Mouse (Mus musculus) cerebellum, postnatal 10 days (tissue): ENCODE data around the gene Il2rg.

Source experiments
- DNase-seq, 2 experiments: peaks; one replicate each; pipeline ENCODE4 v3.0.0; 2021; ENCODE audit warnings: mixed read lengths in 2 of 2

Gene Il2rg

DNA sequence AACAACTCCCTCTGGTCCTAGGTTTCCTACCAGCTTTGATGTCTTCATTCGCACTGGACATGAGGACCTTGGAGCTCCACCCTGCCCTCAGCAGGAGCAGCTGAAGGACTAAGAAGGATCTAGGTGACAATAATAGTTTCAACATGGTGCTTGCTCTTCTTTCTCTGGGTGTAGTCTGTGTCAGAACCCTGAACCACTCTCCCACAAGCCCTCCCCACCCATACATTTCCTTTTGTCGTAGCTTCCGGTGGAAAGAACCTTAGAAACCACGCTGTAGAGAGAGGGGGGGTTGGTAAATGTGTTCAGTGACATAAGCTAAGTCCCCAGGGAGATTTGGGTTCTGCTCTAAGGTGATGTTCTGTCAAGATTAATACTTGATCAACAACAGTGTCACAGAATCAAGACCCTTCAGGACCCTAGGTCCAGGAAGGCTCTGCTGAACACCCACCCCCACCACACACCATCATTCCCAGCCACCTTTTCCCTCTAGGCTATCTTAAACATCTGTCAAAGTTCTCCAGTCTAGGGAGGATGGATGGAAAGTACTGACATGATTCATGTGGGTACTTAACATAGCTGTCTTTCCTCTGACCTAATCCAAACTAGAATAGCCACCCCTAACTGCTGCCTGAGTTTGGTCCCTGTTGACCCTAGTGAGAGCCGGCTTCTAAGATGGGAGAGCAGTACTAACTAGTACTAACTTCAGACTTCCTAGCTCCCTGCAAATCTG lies at the start of gene Il2rg:
TSS of gene Il2rg (minus strand) at position 231 of the 730 bp plus-strand sequence.
- no peak for DNase-seq

DNA sequence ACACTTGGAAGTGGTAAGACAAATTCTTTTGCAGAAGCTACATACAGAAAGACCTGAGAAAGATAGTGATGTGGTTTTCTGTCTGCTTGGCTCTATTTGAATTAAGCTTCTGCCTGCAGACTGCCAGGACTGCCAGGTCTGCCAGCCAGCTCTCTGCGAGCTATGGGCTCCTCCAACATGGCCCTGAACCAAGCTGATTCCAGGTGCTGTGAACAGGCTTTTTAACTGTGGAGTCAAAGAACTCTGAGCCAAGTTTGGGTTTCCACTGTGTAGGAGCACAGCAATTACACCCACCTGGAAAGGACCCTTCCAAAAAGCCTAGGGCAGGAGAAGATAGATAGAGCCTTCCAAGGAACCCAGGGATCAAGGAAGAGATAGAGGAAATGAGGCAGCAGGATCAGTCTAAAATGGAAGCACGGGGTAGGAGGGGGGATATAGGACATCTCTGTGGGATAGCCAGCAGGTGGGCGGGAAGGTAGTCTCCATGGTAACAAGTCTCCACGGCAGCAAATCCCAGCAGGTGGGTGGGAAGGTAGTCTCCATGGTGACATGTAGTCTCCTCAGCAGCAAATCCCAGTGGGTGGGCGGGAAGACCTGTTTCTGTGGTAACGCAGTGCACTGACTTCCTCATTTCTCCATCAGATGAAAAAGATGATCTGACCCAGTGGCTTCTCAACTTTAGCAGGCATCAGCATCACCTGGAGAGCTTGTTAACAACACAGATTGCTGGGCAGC lies 45.7 kb upstream of the Il2rg start:
- peak; percentile 65 to 75 for DNase-seq

- DNase-seq = no peak
Observed at GRCm38 (mm10) chrX:101309299-101309698, 41.2 kb upstream of the Il2rg start.

- peak; percentile 75 to 80 for DNase-seq
Observed at GRCm38 (mm10) chrX:101304646-101305045, 36.6 kb upstream of the Il2rg start.

- peak in 1 of 2 experiments; percentile 37 for DNase-seq
Observed at GRCm38 (mm10) chrX:101301654-101302053, 33.6 kb upstream of the Il2rg start.

DNA sequence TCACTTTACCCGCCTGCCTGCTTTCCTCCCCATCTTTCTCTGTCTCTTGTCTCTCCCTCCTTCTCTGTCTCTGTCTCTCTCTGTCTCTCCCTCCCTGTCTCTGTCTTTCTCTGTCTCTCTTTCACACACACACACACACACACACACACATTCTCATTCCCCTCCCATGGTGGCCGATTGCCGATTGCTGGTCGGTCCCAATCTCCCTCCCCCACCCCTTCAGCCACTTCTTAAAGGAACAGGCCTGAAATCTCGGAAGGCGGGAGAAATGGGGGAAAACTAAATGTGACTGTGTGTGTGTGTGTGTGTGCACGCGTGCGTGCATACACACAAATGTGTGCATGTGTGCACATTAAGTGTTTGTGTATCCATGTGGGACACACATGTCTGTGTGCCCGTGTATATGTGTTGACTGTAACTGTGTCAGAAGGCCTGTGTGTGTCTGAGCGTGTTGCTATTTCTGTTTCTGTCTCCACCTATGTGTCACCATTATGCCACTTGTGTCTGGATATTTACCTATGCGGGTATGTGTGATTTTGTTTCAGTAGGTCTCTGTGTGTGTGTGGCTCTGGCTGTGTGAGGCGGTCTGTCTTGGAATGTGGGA lies 32.5 kb upstream of the Il2rg start:
- DNase-seq = peak; percentile 73 to 75

DNA sequence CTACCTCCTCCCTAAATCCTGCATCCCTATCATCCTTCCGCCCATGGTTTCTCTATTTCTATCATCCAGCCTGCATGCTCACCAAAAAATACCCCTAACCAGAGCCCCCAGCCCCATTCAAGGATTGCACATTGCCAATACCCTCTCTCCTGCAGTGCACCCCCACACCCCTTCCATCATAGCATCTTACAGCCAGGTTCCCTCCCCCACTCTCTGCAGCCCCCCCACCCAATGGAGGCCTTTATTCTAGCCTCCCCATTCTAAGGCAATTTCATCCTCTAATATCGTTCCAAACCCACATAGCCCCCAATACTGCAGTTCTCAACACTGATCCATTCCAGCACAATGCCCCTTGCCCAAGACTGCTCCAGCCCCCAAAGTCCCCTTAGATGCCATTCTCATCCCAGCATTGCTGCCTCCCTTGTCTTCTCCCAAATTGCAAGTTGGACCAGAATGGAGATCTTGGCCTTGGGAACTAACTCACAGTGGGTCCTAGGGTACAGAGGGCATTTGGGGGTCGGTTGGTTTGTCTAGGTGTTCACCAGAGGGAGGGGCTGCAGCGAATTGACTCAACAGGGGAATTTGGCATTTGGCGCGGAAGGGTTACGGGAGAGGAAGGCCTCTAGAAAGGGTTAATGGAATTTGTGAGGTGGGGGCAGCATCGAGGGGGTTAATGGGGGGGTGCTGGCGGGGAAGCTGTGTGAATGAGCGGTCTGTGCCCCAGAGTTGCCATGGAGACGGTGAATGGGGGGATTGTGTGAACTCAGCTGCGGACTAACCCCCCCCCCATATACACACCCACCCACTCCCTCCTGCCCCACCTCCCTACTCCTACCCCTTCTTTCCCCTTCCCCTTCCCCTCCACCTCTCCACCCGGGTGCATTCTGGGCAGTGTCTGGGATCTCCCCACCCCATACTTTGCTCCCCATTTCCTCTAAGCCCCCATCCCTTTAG lies 31.7 kb upstream of the Il2rg start:
- DNase-seq = peak; percentile 50 to 61

DNA sequence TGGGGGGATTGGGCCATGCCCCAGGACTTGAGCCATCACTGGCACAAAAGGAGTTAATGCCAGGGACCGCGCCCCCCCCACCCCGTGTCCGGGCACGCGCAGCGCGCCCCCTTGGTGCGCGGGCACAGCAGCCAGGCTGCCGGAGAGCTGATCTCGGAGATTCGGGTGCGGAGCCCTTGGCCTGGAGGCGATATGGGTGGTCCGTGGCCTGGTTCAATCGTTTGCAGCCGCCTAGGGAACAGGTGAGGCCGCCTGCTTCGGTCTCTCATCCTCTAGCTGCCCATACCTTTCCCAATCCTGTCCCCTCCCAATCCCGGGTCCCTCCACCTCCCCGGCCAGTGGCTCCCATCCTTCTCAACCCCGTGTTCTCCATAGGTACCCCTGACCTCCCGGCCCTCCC lies 31.0 kb upstream of the Il2rg start, which contains the start of gene Nlgn3:
TSS of gene Nlgn3 (plus strand) at position 114 of the 400 bp plus-strand sequence.
- DNase-seq = peak; percentile 76 to 83

- DNase-seq = no peak
Observed at GRCm38 (mm10) chrX:101290111-101290510, 22.1 kb upstream of the Il2rg start.

- no peak for DNase-seq
Observed at GRCm38 (mm10) chrX:101289037-101289436, 21.0 kb upstream of the Il2rg start.

DNA sequence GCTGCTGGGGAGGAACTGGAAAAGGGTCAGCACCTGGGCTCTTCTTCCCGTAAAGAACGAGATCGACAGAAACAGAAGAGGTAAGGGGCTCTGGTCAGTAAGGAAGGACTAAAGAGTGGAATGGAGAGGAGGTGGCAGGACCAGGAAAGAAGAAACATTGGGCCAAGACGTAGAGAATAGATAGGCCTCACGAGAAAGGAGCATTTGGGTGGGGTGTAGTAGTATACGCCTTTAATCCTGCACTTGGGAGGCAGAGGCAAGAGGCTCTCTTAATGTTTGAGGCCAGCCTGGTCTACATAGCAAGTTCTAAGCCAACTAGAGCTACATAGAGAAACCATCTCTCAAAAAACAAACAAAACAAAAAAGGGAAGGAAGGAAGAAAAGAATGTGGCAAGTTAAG lies 20.4 kb upstream of the Il2rg start:
- DNase-seq = no peak

GRCm38 (mm10) chrX:101287543-101287942 lies 19.5 kb upstream of the Il2rg start:
- no peak for DNase-seq

GRCm38 (mm10) chrX:101285953-101286670 lies 18.1 kb upstream of the Il2rg start:
- DNase-seq = no peak

DNA sequence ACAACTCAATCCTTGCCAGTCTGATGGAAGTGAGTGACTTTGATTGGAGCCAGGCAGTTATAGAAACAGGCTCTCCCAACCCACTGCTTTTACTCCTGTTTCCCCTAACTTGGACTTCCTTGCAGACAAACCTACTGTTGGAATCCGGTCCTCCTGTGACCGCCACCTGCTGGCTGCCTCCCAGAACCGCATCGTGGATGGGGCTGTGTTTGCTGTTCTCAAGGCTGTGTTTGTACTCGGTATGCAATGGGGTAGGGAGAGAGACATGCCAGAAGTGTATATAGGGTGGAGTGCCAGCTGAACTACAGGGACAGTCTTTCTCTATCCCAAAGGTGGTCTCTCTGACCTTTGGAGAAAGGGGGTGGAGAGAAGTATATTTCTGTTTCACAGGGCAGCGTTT lies 17.5 kb upstream of the Il2rg start:
- DNase-seq = peak; percentile 76 to 81

GRCm38 (mm10) chrX:101282813-101283212 lies 14.8 kb upstream of the Il2rg start:
- no peak for DNase-seq

DNA sequence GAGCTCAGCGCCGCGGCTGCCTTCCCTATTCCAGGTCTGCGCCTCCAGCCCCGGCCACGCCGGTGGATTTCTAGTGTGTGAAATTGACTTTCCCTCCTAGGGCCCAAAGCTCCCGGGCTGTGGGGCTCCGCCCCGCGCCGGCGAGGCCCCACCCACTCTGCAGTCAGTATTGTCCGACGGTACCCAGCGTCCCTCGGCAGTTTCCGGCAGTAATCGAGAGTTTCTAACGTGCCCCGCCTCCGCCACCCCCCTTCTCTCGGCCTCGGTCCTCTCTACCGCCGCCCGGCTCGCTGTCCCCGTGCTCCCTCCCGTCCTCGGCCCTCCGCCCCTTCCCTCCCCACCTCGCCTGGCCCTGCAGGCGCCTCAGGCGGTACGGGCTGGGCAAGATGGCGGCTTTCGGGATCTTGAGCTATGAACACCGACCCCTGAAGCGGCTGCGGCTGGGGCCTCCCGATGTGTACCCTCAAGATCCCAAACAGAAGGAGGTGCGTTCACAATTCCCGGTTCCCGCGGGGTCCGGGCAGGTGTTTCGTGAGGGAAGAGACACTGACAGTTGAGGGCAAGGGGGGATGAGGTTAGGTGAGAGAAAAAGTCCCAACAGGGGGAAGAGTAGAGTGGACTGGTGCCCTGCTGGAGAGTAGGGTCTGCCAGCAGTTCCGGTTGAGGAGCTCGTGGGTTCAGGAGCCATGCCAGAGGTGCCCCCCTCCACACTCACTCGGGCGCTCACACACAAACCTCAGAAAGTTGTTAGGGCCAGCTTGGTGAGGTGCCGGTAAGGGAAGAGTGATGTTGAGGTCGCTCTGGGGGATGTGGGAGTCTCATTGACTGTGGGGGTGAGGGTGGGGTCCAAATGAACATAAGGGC lies 6.1 kb upstream of the Il2rg start, which contains the start of gene Med12:
TSS of gene Med12 (plus strand) at position 156 of the 864 bp plus-strand sequence.
- peak; percentile 90 to 95 for DNase-seq

GRCm38 (mm10) chrX:101273410-101273809 lies 5.4 kb upstream of the Il2rg start:
- no peak for DNase-seq

- no peak for DNase-seq
Observed at GRCm38 (mm10) chrX:101268755-101269124, 685 bp upstream of the Il2rg start, which contains the start of gene Gm20489. Gene Gm20489, minus strand, starts transcription at chrX:101269023.

- DNase-seq = no peak
Observed at GRCm38 (mm10) chrX:101266631-101267030, 1.4 kb downstream of the Il2rg start.

DNA sequence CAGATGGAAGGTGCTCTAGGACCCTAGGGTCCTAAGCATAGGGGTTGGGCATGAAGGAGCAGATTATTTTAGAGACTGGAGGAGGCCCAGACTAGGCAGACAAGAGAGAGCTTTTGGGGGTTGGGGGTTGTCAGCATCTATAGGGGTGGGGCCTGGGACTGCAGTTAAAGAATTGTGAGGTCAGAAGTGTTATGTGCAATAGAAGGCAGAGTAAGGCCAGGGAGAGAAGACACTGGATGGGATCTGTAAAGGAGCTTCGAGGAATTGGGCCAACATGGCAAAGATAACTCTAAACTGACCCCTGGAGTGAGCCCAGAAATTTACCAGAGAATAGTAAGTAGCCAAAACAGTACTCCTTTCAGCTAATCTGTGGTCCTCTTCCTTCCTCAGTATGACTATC lies 4.2 kb downstream of the Il2rg start, which contains the start of gene Gm614:
TSS of gene Gm614 (minus strand) at position 101 of the 400 bp plus-strand sequence.
- no peak for DNase-seq
